Mouse (Mus musculus) embryo, embryonic 10.5 days (tissue): ENCODE results near the gene Gm10065.
"Not testable (repeated sequence)": the region's sequence is repeated elsewhere in the genome, so short reads cannot be mapped to it uniquely, and the experiment has no call there.

ENCODE experiments used
- DNase-seq: peaks from one replicate; pipeline ENCODE4 v3.0.0-alpha.2; 2015; ENCODE audit warnings: low spot score

Gene Gm10065

GRCm38 (mm10) chr13:21478759-21479670 is at the start of gene Gm10065, which contains the start of gene Zkscan4:
Gene Gm10065, minus strand, starts transcription at chr13:21479441.
Gene Zkscan4, plus strand, starts transcription at chr13:21478907.
- peak; percentile 88 for DNase-seq

- peak; percentile 91 for DNase-seq
Observed at GRCm38 (mm10) chr13:21506221-21506649, 27.0 kb upstream of the Gm10065 start.

GRCm38 (mm10) chr13:21502296-21502695 is 23.1 kb upstream of the Gm10065 start:
- DNase-seq, result no peak

GRCm38 (mm10) chr13:21501182-21501581 is 21.9 kb upstream of the Gm10065 start, which contains the start of gene Gm11273:
Gene Gm11273, minus strand, starts transcription at chr13:21501418.
- not testable (repeated sequence) for DNase-seq

GRCm38 (mm10) chr13:21495080-21495479 is 15.8 kb upstream of the Gm10065 start, which contains the start of gene AK157302:
Gene AK157302, plus strand, starts transcription at chr13:21495223.
- no peak for DNase-seq

- DNase-seq, result no peak
Observed at GRCm38 (mm10) chr13:21492847-21493246, 13.6 kb upstream of the Gm10065 start.

GRCm38 (mm10) chr13:21486881-21487280 is 7.6 kb upstream of the Gm10065 start:
- DNase-seq, result no peak

- DNase-seq, result no peak
Observed at GRCm38 (mm10) chr13:21472427-21472826, 6.8 kb downstream of the Gm10065 start.

GRCm38 (mm10) chr13:21469097-21469496 is 10.1 kb downstream of the Gm10065 start:
- DNase-seq, result no peak

- peak; percentile 93 for DNase-seq
Observed at GRCm38 (mm10) chr13:21468061-21469019, 10.9 kb downstream of the Gm10065 start, which contains the start of gene Nkapl. Gene Nkapl, minus strand, starts transcription at chr13:21468509.

- no peak for DNase-seq
Observed at GRCm38 (mm10) chr13:21467336-21467735, 11.9 kb downstream of the Gm10065 start.

- not testable (repeated sequence) for DNase-seq
Observed at GRCm38 (mm10) chr13:21462516-21462915, 16.7 kb downstream of the Gm10065 start.

- DNase-seq, result no peak
Observed at GRCm38 (mm10) chr13:21456347-21456746, 22.9 kb downstream of the Gm10065 start.

- no peak for DNase-seq
Observed at GRCm38 (mm10) chr13:21454133-21454532, 25.1 kb downstream of the Gm10065 start.

GRCm38 (mm10) chr13:21453449-21453848 is 25.8 kb downstream of the Gm10065 start, which contains the start of gene Zscan26:
Gene Zscan26, minus strand, starts transcription at chr13:21453730.
- peak; percentile 95 for DNase-seq

- DNase-seq, result no peak
Observed at GRCm38 (mm10) chr13:21453042-21453441, 26.2 kb downstream of the Gm10065 start.

- no peak for DNase-seq
Observed at GRCm38 (mm10) chr13:21447856-21448614, 31.2 kb downstream of the Gm10065 start.

- no peak for DNase-seq
Observed at GRCm38 (mm10) chr13:21446796-21447195, 32.4 kb downstream of the Gm10065 start.

GRCm38 (mm10) chr13:21441207-21441572 is 38.1 kb downstream of the Gm10065 start:
- DNase-seq, result peak; percentile 28

- DNase-seq, result peak; percentile 89
Observed at GRCm38 (mm10) chr13:21440503-21441206, 38.6 kb downstream of the Gm10065 start, which contains the start of gene Pgbd1. Gene Pgbd1, minus strand, starts transcription at chr13:21441058.
